Mouse (Mus musculus) MEL (cell line): Measurements from ENCODE around the gene Rab8a. TPM values are rescaled to one million over a fixed set of nuclear protein-coding genes. Genes with fewer than 3 reads are reported as not detected.
A peak's percentile ranks its signal among the peaks of the same experiment; 100 is the strongest.

ENCODE experiments used
- DNase-seq: peaks from one replicate; pipeline ENCODE4 v3.0.0; 2011; ENCODE audit warnings: low read depth, low spot score
- H3K27ac ChIP-seq: 2 replicates; pipeline ENCODE4 v1.5.1; 2012; ENCODE audit warnings: low read depth, mild to moderate bottlenecking, control low read depth, low read length, moderate library complexity; ENCODE audit not compliant: control insufficient read depth
- H3K27me3 ChIP-seq, 2 experiments: fragments of 150-350 bp in 1 of 2; sonication (generic) in 1 of 2; 2 replicates each; pipeline ENCODE4 v1.6.1; 2012; ENCODE audit warnings: low read length in 2 of 2, mild to moderate bottlenecking in 2 of 2, improper control_type of control experiment in 1 of 2, moderate library complexity in 1 of 2; ENCODE audit not compliant: insufficient read depth in 2 of 2, control insufficient read depth in 1 of 2
- H3K36me3 ChIP-seq, 2 experiments: 2 replicates each; pipeline ENCODE4 v1.6.1; 2012 to 2014; ENCODE audit warnings: low read length in 2 of 2, improper control_type of control experiment in 1 of 2, inconsistent platforms in 1 of 2, mild to moderate bottlenecking in 1 of 2; ENCODE audit not compliant: insufficient read depth in 2 of 2, control insufficient read depth in 1 of 2
- H3K4me1 ChIP-seq, 2 experiments: fragments of 150-350 bp in 1 of 2; sonication (generic) in 1 of 2; 2 replicates each; pipeline ENCODE4 v1.6.1; 2012; ENCODE audit warnings: low read length in 2 of 2, improper control_type of control experiment in 1 of 2, mild to moderate bottlenecking in 1 of 2; ENCODE audit not compliant: insufficient read depth in 2 of 2, control insufficient read depth in 1 of 2
- H3K4me3 ChIP-seq, 2 experiments: fragments of 150-350 bp in 1 of 2; sonication (generic) in 1 of 2; 2 replicates each; pipeline ENCODE4 v1.5.1; 2012; ENCODE audit warnings: low read depth in 2 of 2, low read length in 2 of 2, mild to moderate bottlenecking in 2 of 2, moderate library complexity in 2 of 2, control low read depth in 1 of 2, improper control_type of control experiment in 1 of 2; ENCODE audit not compliant: control insufficient read depth in 1 of 2, insufficient read depth in 1 of 2
- H3K79me2 ChIP-seq: 2 replicates; pipeline ENCODE4 v1.6.1; 2012; ENCODE audit warnings: mild to moderate bottlenecking, low read length, moderate library complexity; ENCODE audit not compliant: control insufficient read depth, poor library complexity, insufficient read depth
- H3K9ac ChIP-seq: 2 replicates; pipeline ENCODE4 v1.6.1; 2012; ENCODE audit warnings: low read depth, mild to moderate bottlenecking, control low read depth, low read length, moderate library complexity; ENCODE audit not compliant: control insufficient read depth, poor library complexity, severe bottlenecking
- H3K9me3 ChIP-seq: fragments of 150-350 bp; sonication (generic); replicated peaks from 2 replicates; pipeline ENCODE4 v1.6.1; 2012; ENCODE audit warnings: mild to moderate bottlenecking, low read length, improper control_type of control experiment, moderate library complexity; ENCODE audit not compliant: insufficient read depth
- BHLHE40 ChIP-seq: IDR thresholded peaks from 2 replicates; pipeline ENCODE4 v1.6.1; 2012; ENCODE audit warnings: low read depth, mild to moderate bottlenecking, inconsistent platforms, low read length, improper control_type of control experiment, borderline replicate concordance
- CTCF ChIP-seq, 3 experiments: IDR thresholded peaks in 2 of 3; conservative IDR thresholded peaks in 1 of 3; 2 replicates each; pipeline ENCODE4 v1.5.1; 2011 to 2012; ENCODE audit warnings: low read length in 3 of 3, low read depth in 2 of 3, mild to moderate bottlenecking in 2 of 3, improper control_type of control experiment in 1 of 3, inconsistent platforms in 1 of 3, mixed read lengths in 1 of 3, moderate library complexity in 1 of 3; ENCODE audit not compliant: control insufficient read depth in 1 of 3, insufficient read depth in 1 of 3, poor library complexity in 1 of 3, severe bottlenecking in 1 of 3
- E2F4 ChIP-seq: IDR thresholded peaks from 2 replicates; pipeline ENCODE4 v1.6.1; 2011; ENCODE audit warnings: low read depth, low read length, improper control_type of control experiment, borderline replicate concordance
- ELF1 ChIP-seq: IDR thresholded peaks from 2 replicates; pipeline ENCODE4 v1.6.1; 2014; ENCODE audit warnings: low read depth, mild to moderate bottlenecking, inconsistent platforms, low read length, improper control_type of control experiment, moderate library complexity
- EP300 ChIP-seq, 2 experiments: IDR thresholded peaks; 2 replicates each; pipeline ENCODE4 v1.6.1; 2011; ENCODE audit warnings: improper control_type of control experiment in 2 of 2, low read length in 2 of 2, low read depth in 1 of 2, mild to moderate bottlenecking in 1 of 2
- HCFC1 ChIP-seq: IDR thresholded peaks from 2 replicates; pipeline ENCODE4 v1.6.1; 2012; ENCODE audit warnings: low read depth, mild to moderate bottlenecking, inconsistent platforms, low read length, improper control_type of control experiment, moderate library complexity
- KAT2A ChIP-seq: conservative IDR thresholded peaks from 2 replicates; pipeline ENCODE4 v1.6.1; 2012; ENCODE audit warnings: low read depth, low read length, improper control_type of control experiment, inconsistent platforms
- MAX ChIP-seq: IDR thresholded peaks from 2 replicates; pipeline ENCODE4 v1.6.1; 2011; ENCODE audit warnings: low read length, improper control_type of control experiment
- MYB ChIP-seq: IDR thresholded peaks from 2 replicates; pipeline ENCODE4 v1.6.1; 2011; ENCODE audit warnings: mild to moderate bottlenecking, low read depth, low read length, improper control_type of control experiment
- MYC ChIP-seq: IDR thresholded peaks from 2 replicates; pipeline ENCODE4 v1.6.1; 2011; ENCODE audit warnings: low read depth, mild to moderate bottlenecking, low read length, improper control_type of control experiment, moderate library complexity
- NELFE ChIP-seq: IDR thresholded peaks from 2 replicates; pipeline ENCODE4 v1.6.1; 2011; ENCODE audit warnings: low read depth, low read length, improper control_type of control experiment
- SIN3A ChIP-seq: IDR thresholded peaks from 2 replicates; pipeline ENCODE4 v1.6.1; 2012; ENCODE audit warnings: low read length, improper control_type of control experiment, inconsistent platforms
- SMC3 ChIP-seq: IDR thresholded peaks from 2 replicates; pipeline ENCODE4 v1.6.1; 2011; ENCODE audit warnings: low read depth, low read length, improper control_type of control experiment
- TBP ChIP-seq: IDR thresholded peaks from 2 replicates; pipeline ENCODE4 v1.8.0; 2011; ENCODE audit warnings: low read depth, low read length, improper control_type of control experiment
- USF2 ChIP-seq, 2 experiments: IDR thresholded peaks; 2 replicates each; pipeline ENCODE4 v1.6.1; 2011 to 2012; ENCODE audit warnings: improper control_type of control experiment in 2 of 2, low read length in 2 of 2, borderline replicate concordance in 1 of 2, inconsistent platforms in 1 of 2, low read depth in 1 of 2, mild to moderate bottlenecking in 1 of 2; ENCODE audit not compliant: insufficient read depth in 1 of 2
- ZKSCAN1 ChIP-seq: IDR thresholded peaks from 2 replicates; pipeline ENCODE4 v1.6.1; 2012; ENCODE audit warnings: low read depth, mild to moderate bottlenecking, inconsistent platforms, low read length, improper control_type of control experiment, moderate library complexity
- ZMIZ1 ChIP-seq: IDR thresholded peaks from 2 replicates; pipeline ENCODE4 v1.6.1; 2012; ENCODE audit warnings: low read depth, mild to moderate bottlenecking, inconsistent platforms, low read length, improper control_type of control experiment, moderate library complexity
- polyA plus RNA-seq, 2 experiments: library from polyadenylated mRNA; stranded (reverse) in 1 of 2; unstranded in 1 of 2; fragments of >175 nt in 1 of 2; fragments of >200 nt in 1 of 2; gene quantifications; 2 replicates each; pipeline versions ENCODE4 v1.2.1 to v1.2.4; 2012; ENCODE audit warnings: low replicate concordance in 2 of 2, low read depth in 1 of 2; ENCODE audit not compliant: insufficient read length in 2 of 2, insufficient read depth in 1 of 2, missing spikeins in 1 of 2
- total RNA-seq: library from RNA; depleted of rRNA; stranded (reverse); fragments of 300-350 nt; gene quantifications from 2 replicates; pipeline ENCODE4 v1.2.3, GENCODE M21; 2012

Rab8a gene
- total and polyA plus RNA-seq, 3 experiments, result 97.4 to 139 TPM; not detected in 1

DNA sequence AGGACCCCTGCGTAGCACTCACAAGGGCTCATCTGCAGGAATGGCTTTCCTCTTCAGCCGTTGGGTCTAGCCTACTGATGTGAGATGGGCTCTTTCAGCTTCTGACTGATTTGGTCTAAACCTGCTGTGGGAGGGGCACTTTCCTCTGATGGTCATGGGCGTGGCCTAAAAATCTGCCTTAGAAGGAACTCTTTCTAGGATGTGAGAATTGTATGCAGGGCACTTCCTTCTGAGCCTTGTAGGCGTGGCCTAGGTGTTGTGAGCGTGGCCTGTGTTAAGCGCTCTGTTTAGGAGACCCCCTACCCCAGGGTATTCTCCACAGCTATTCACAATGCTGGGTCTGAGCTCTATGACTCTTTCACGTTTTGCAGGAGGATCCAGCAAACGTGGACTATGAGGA, 37.0 kb downstream of the Rab8a start:
- Histone ChIP-seq H3K27me3 (0 out of 4 replicates have a peak, but pooled peaks cover 0 to 2% of the 10 kb centered on the region in 2 experiments), H3K79me2 (no peaks in the 10 kb centered on the region), H3K36me3 (no peaks in the 10 kb centered on the region), H3K9me3 (no peaks in the 10 kb centered on the region), H3K4me1 (no peaks in the 10 kb centered on the region), H3K9ac (no peak overlapping the region), H3K27ac (no peak overlapping the region), H3K4me3 (no peak overlapping the region)
- DNase-seq, result peak; percentile 53
- TF ChIP-seq MYC, result no peak
- no peak for TF ChIP-seq SIN3A
- no peak for TF ChIP-seq BHLHE40
- TF ChIP-seq TBP, result no peak
- no peak for TF ChIP-seq USF2 (IDR thresholded peaks at IDR 0.05; ENCODE audit: borderline replicate concordance in 1 of 2, insufficient read depth in 1 of 2, low read depth in 1 of 2, low read length in 2 of 2)
- no peak for TF ChIP-seq MAX
- TF ChIP-seq SMC3, result no peak
- TF ChIP-seq ZMIZ1, result no peak
- no peak for TF ChIP-seq E2F4
- no peak for TF ChIP-seq EP300 (IDR thresholded peaks at IDR 0.05; ENCODE audit: low read depth in 1 of 2, low read length in 2 of 2)
- TF ChIP-seq KAT2A, result no peak
- no peak for TF ChIP-seq MYB
- no peak for TF ChIP-seq CTCF (IDR thresholded peaks at IDR 0.05 in 2 of 3, conservative IDR thresholded peaks at IDR 0.05 in 1 of 3; ENCODE audit: control insufficient read depth in 1 of 3, insufficient read depth in 1 of 3, low read depth in 2 of 3, low read length in 3 of 3, poor library complexity in 1 of 3, severe bottlenecking in 1 of 3)
- TF ChIP-seq ELF1, result no peak
- no peak for TF ChIP-seq NELFE
- no peak for TF ChIP-seq HCFC1

DNA sequence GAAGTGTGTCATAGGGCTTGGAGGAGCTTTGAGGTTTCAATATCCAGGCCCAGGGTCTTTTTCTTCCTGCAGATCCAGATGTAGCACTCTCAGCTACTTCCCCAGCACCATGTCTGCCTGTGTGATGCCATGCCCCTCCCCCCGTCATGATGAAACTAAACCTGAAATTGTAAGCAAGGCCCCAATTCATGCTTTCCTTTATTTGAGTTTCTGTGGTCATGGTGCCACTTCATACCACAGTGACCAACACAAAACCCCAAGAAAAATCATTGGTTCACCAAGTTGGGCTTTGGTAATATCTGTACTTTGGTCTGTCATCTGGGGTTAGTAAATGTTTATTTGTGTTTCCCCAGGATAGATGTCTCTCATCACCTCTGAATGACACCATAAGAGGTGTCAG, 47.6 kb downstream of the Rab8a start:
- DNase-seq, result no peak
- no peak overlapping the region for H3K9ac ChIP-seq
- H3K4me1 ChIP-seq, result peaks cover 0 to 3% of the 10 kb centered on the region in 2 experiments; a peak in 2 of 4 replicates
- H3K36me3 ChIP-seq, result no peaks in the 10 kb centered on the region
- H3K9me3 ChIP-seq, result no peaks in the 10 kb centered on the region
- no peak for TF ChIP-seq ZKSCAN1
- H3K27me3 ChIP-seq, result no peaks in the 10 kb centered on the region
- no peaks in the 10 kb centered on the region for H3K79me2 ChIP-seq
- H3K4me3 ChIP-seq, result no peak overlapping the region
- no peak overlapping the region for H3K27ac ChIP-seq
